Mouse (Mus musculus) liver, embryonic 13.5 days (tissue): ENCODE data around the gene Fli1. TPM values are rescaled to one million over a fixed set of nuclear protein-coding genes. Genes with fewer than 3 reads are reported as not detected.

Experiments used
- ATAC-seq: fragments of 200-750 bp; cut with Nextera tagmentation; 2 replicates; pipeline ENCODE4 v1.8.0; 2017; ENCODE audit warnings: low read depth, mild to moderate bottlenecking, moderate number of reproducible peaks, moderate library complexity
- DNase-seq: peaks from one replicate; pipeline ENCODE4 v3.0.0; 2022
- H3K27ac ChIP-seq: fragments of 300-500 bp; sonication (generic); 2 replicates; pipeline ENCODE4 v1.5.1; 2015; ENCODE audit warnings: moderate library complexity, mild to moderate bottlenecking, inconsistent platforms
- H3K27me3 ChIP-seq: fragments of 300-500 bp; sonication (generic); 2 replicates; pipeline ENCODE4 v1.6.1; 2015; ENCODE audit warnings: mild to moderate bottlenecking, inconsistent platforms
- H3K36me3 ChIP-seq: fragments of 300-500 bp; sonication (generic); 2 replicates; pipeline ENCODE4 v1.6.1; 2015; ENCODE audit warnings: mild to moderate bottlenecking, inconsistent platforms
- H3K4me1 ChIP-seq: fragments of 300-500 bp; sonication (generic); replicated peaks from 2 replicates; pipeline ENCODE4 v1.6.1; 2015; ENCODE audit warnings: inconsistent platforms
- H3K4me2 ChIP-seq: fragments of 300-500 bp; sonication (generic); 2 replicates; pipeline ENCODE4 v1.6.1; 2015; ENCODE audit warnings: inconsistent platforms, mild to moderate bottlenecking, moderate library complexity
- H3K4me3 ChIP-seq: fragments of 300-500 bp; sonication (generic); replicated peaks from 2 replicates; pipeline ENCODE4 v1.5.1; 2015; ENCODE audit warnings: mild to moderate bottlenecking, inconsistent platforms
- H3K9ac ChIP-seq: fragments of 300-500 bp; sonication (generic); 2 replicates; pipeline ENCODE4 v1.6.1; 2015; ENCODE audit warnings: mild to moderate bottlenecking, inconsistent platforms
- H3K9me3 ChIP-seq: fragments of 300-500 bp; sonication (generic); replicated peaks from 2 replicates; pipeline ENCODE4 v1.6.1; 2016; ENCODE audit warnings: inconsistent platforms
- WGBS: fragments of 180-500 bp; shearing (Covaris S2); methylation state at CpG from one replicate; pipeline ENCODE4 v1.1.7; 2015; ENCODE audit not compliant: insufficient replicate concordance; 5-methylcytosine and 5-hydroxymethylcytosine counted together
- polyA plus RNA-seq: library from polyadenylated mRNA; unstranded; fragments of >200 nt; fragmentation: Nextera tagmentation; extraction: Ambion mirVana; gene quantifications from 2 replicates; pipeline ENCODE4 v1.2.1, GENCODE M21; 2015

Fli1 gene
- polyA plus RNA-seq, 1 experiment from 2014 or later = 9.1 TPM

DNA sequence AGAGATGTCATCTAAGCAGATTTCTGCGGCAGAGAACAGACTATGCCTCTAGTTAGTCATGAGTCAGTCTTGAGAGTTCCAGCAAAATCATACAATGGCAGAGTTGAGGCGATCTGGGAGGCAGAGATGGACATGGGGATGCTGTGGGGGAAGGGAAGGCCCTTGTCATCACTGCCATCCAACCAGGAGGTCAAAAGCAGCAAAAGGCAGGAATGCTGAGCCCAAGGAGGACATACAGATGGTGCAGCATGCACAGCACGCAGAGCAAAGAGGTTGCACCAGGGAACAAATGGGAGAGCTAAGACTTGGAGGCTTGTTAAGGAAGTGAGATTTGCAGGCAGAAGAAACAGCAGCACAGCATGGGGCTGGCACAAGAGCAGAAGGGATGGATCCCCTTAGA lies 63.9 kb downstream of the Fli1 start:
- Histone ChIP-seq H3K27ac (no peak overlapping the region), H3K9ac (no peak overlapping the region), H3K27me3 (no peaks in the 10 kb centered on the region), H3K4me2 (no peak overlapping the region), H3K36me3 (no peaks in the 10 kb centered on the region), H3K4me3 (no peak overlapping the region), H3K9me3 (no peaks in the 10 kb centered on the region), H3K4me1 (peaks cover 27% of the 10 kb centered on the region)
- no peak for ATAC-seq
- no peak for DNase-seq
- 49% methylated on average over 3 of the region's 3 CpGs for WGBS

DNA sequence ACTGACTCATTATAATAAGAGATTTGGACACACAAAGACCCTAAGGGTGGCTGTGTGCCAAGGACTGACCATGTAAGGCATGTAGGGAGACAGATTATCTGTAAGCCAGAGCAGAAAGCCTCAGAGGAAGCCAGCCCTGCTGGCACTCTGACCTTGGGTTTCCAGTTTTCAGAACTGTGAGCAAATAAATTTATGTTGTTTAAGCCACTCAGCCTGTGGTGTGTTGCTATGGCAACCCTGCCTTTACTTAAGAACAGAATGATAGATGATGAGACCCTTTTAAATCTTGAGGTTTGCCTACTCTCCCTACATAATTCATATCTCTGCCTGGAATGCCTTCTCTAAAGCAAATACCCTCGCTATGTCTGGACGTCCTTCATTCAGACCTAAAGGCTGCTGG lies 64.6 kb downstream of the Fli1 start:
- ATAC-seq (no peak), DNase-seq (no peak)
- H3K9me3 ChIP-seq = no peaks in the 10 kb centered on the region
- no peak overlapping the region for H3K9ac ChIP-seq
- no peak overlapping the region for H3K4me3 ChIP-seq
- peaks cover 27% of the 10 kb centered on the region for H3K4me1 ChIP-seq
- WGBS = 60% methylated on average over 2 of the region's 2 CpGs
- no peak overlapping the region for H3K27ac ChIP-seq
- H3K36me3 ChIP-seq = no peaks in the 10 kb centered on the region
- H3K4me2 ChIP-seq = no peak overlapping the region
- no peaks in the 10 kb centered on the region for H3K27me3 ChIP-seq

DNA sequence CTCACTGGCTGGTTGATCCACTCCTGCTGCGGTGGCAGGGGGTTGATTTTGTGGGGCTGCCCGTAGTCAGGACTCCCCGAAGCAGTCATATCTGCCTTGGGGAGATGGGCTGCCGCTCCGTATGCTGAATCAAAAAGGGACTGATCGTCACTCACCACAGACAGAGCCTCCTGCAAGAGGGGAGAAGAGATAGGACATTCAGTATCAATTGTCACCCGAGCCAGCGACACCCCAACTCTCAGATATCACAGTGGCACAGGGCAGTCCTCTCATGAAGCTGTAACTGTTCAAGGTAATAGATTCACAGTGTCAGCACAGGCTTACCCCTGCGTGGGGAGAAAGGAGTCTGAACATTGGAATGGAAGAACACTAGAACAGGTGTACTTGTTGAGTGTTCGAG lies 66.1 kb downstream of the Fli1 start:
- peak; percentile 79 for ATAC-seq
- H3K36me3 ChIP-seq = no peaks in the 10 kb centered on the region
- no peak overlapping the region for H3K4me3 ChIP-seq
- H3K27me3 ChIP-seq = no peaks in the 10 kb centered on the region
- H3K4me1 ChIP-seq = peaks cover 27% of the 10 kb centered on the region
- H3K9me3 ChIP-seq = no peaks in the 10 kb centered on the region
- no peak overlapping the region for H3K4me2 ChIP-seq
- peak; percentile 22 for DNase-seq
- no peak overlapping the region for H3K9ac ChIP-seq
- no peak overlapping the region for H3K27ac ChIP-seq
- WGBS = 26% methylated on average over 10 of the region's 10 CpGs

DNA sequence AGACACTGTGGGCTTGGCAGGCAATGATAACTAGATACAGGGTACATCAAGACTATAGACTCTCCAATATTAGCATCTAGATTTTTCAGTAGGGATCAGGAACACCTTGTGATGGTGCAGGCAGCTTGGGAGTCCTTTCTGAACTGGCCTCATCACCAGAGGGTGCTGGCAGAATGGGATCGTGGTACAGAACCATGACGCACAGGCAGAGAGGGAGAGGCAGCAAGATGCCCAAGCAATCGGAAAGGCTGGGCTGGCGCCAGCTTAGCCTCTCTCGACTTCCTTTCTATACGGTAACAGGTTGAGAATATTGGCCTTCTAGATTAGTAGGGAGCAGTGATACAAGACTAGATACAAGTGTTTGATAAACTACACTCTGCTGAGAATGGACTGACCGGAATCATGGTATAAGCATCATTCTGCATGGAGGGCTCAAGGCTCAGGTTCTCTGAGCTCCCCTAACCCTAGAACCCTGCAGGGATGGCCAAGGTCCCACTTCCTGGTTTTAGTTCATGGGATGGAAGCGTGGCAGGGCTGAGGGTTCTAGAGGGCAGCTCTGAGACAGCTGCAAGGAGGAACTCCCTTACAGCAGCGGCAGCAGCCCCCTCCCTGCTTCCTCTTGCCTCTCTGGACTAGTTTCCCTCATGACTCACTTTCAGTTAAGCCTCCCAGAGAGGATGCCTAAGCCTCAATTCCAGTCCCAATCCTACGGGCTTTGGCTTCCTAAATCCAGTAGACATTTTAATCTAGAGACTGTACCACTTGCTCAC lies 67.9 kb downstream of the Fli1 start:
- no peak for DNase-seq
- no peak overlapping the region for H3K9ac ChIP-seq
- no peaks in the 10 kb centered on the region for H3K9me3 ChIP-seq
- H3K4me1 ChIP-seq = peaks cover 27% of the 10 kb centered on the region
- H3K27ac ChIP-seq = no peak overlapping the region
- no peak overlapping the region for H3K4me2 ChIP-seq
- no peaks in the 10 kb centered on the region for H3K36me3 ChIP-seq
- no peak for ATAC-seq
- no peak overlapping the region for H3K4me3 ChIP-seq
- WGBS = 70% methylated on average over 10 of the region's 10 CpGs
- no peaks in the 10 kb centered on the region for H3K27me3 ChIP-seq

GRCm38 (mm10) chr9:32472346-32472745 lies 70.3 kb downstream of the Fli1 start:
- Histone ChIP-seq H3K4me1 (peaks cover 22% of the 10 kb centered on the region), H3K36me3 (0 out of 2 replicates have a peak, but pooled peaks cover 3% of the 10 kb centered on the region), H3K9ac (no peak overlapping the region), H3K4me3 (no peak overlapping the region), H3K9me3 (no peaks in the 10 kb centered on the region), H3K27me3 (no peaks in the 10 kb centered on the region), H3K27ac (no peak overlapping the region), H3K4me2 (no peak overlapping the region)
- no peak for DNase-seq
- 56% methylated on average over 3 of the region's 3 CpGs for WGBS
- no peak for ATAC-seq

GRCm38 (mm10) chr9:32469123-32469751 lies 73.4 kb downstream of the Fli1 start:
- H3K4me1 ChIP-seq = peaks cover 5% of the 10 kb centered on the region
- 0 out of 2 replicates have a peak, but pooled peaks cover 3% of the 10 kb centered on the region for H3K36me3 ChIP-seq
- H3K9ac ChIP-seq = no peak overlapping the region
- no peak overlapping the region for H3K4me2 ChIP-seq
- no peaks in the 10 kb centered on the region for H3K9me3 ChIP-seq
- whole genome bisulfite sequencing = 87% methylated on average over 8 of the region's 8 CpGs
- no peak overlapping the region for H3K27ac ChIP-seq
- H3K27me3 ChIP-seq = no peaks in the 10 kb centered on the region
- ATAC-seq = no peak
- H3K4me3 ChIP-seq = no peak overlapping the region
- DNase-seq = no peak

DNA sequence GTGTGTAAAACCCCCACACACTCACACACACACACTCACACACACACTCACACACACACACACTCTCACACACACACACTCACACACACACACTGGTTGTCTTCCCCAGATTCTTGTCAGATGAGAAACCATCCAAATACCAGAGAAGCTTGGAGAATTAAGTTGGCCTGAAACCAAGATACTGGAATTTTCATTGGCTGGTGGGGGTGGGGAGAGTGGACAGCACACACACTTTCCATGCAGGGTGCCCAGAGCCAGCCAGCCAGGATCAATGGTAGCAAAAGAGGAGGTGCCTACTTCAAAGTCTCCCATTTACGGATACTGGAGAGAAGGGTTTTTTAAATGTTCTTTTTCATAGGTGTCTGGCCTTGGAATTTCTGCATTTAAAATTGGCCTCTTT lies 74.3 kb downstream of the Fli1 start:
- Histone ChIP-seq H3K27ac (no peak overlapping the region), H3K27me3 (no peaks in the 10 kb centered on the region), H3K9me3 (no peaks in the 10 kb centered on the region), H3K4me1 (peaks cover 5% of the 10 kb centered on the region), H3K4me2 (no peak overlapping the region), H3K9ac (no peak overlapping the region), H3K36me3 (0 out of 2 replicates have a peak, but pooled peaks cover 3% of the 10 kb centered on the region), H3K4me3 (no peak overlapping the region)
- 70% methylated on average over 1 of the region's 1 CpGs for WGBS
- DNase-seq = no peak
- ATAC-seq = no peak

DNA sequence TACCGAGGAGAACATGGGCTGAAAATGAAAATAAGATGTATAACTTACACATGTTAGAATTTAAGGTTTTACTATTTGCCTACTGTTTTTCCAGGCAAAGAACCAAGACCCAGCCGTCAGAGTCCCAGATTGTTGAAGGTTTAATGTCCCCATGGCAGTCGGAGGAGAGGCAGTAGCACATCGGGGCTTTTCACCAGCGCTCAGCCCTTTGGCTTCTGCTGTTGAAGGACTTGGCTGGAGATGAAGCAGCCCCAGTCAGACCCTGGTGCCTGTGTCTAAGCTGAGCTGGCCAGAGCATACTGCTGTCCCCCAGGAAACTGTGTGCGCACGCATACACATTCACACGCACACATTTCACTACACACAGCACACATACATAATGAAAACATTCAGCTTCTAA lies 75.2 kb downstream of the Fli1 start:
- H3K36me3 ChIP-seq = 0 out of 2 replicates have a peak, but pooled peaks cover 3% of the 10 kb centered on the region
- no peak overlapping the region for H3K4me3 ChIP-seq
- ATAC-seq = no peak
- no peak overlapping the region for H3K27ac ChIP-seq
- no peak overlapping the region for H3K4me2 ChIP-seq
- no peaks in the 10 kb centered on the region for H3K27me3 ChIP-seq
- no peaks in the 10 kb centered on the region for H3K9me3 ChIP-seq
- H3K9ac ChIP-seq = no peak overlapping the region
- no peak for DNase-seq
- WGBS = 75% methylated on average over 8 of the region's 8 CpGs
- peaks cover 5% of the 10 kb centered on the region for H3K4me1 ChIP-seq

DNA sequence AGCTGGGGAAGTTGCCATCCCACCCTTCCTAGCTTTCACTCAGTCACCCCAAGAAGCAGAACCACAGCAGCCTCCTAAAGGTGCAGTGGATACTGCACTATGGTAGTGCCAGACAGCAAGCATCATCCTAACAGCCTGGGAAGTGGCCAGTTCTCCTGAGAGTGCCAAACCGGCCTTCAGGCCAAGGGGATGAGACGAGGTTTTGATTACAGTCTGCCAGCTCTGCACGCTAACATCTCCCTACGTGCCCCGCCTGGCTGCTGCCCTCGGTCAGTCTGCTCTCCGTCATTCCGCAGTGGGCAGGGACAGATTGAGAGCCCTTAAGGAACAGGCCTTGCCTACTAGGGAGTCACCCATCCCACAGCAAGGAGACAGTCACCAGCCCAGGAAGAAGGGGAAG lies 75.8 kb downstream of the Fli1 start:
- Histone ChIP-seq H3K27me3 (no peaks in the 10 kb centered on the region), H3K27ac (no peak overlapping the region), H3K4me2 (no peak overlapping the region), H3K36me3 (0 out of 2 replicates have a peak, but pooled peaks cover 3% of the 10 kb centered on the region), H3K9ac (no peak overlapping the region), H3K9me3 (no peaks in the 10 kb centered on the region), H3K4me3 (no peak overlapping the region), H3K4me1 (peaks cover 5% of the 10 kb centered on the region)
- no peak for ATAC-seq
- DNase-seq = no peak
- 73% methylated on average over 8 of the region's 8 CpGs for WGBS

DNA sequence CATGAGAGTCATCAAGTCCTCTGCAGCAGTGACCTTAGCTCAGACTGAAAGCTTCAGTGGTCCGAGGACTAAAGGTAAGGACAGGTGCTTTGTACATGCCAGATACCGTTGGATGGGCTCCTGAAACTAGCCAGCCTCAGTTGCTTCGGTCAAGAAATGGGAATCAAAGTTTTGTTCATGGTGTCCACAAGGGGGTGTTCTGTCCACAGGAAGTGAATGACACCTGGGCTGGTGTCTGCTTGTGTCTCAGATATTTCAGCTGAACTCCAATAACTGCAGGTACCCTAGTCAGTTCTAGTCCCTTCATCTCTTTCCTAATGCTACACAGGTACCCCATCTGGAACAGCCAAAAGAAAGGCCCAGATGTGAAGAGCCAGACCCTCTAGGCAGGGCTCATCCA lies 86.0 kb downstream of the Fli1 start:
- Histone ChIP-seq H3K27me3 (no peaks in the 10 kb centered on the region), H3K9me3 (no peaks in the 10 kb centered on the region), H3K9ac (no peak overlapping the region), H3K4me2 (no peak overlapping the region), H3K36me3 (0 out of 2 replicates have a peak, but pooled peaks cover 2% of the 10 kb centered on the region), H3K27ac (no peak overlapping the region), H3K4me3 (no peak overlapping the region), H3K4me1 (peaks cover 8% of the 10 kb centered on the region; the same call in 1 of the 2 replicates)
- ATAC-seq = no peak
- WGBS = 65% methylated on average over 3 of the region's 3 CpGs
- no peak for DNase-seq

GRCm38 (mm10) chr9:32450161-32450560 lies 92.5 kb downstream of the Fli1 start:
- H3K36me3 ChIP-seq = no peaks in the 10 kb centered on the region
- 59% methylated on average over 7 of the region's 7 CpGs for WGBS
- ATAC-seq (no peak), DNase-seq (no peak)
- H3K9ac ChIP-seq = no peak overlapping the region
- H3K4me1 ChIP-seq = no peaks in the 10 kb centered on the region
- H3K9me3 ChIP-seq = no peaks in the 10 kb centered on the region
- H3K27ac ChIP-seq = no peak overlapping the region
- H3K4me3 ChIP-seq = no peak overlapping the region
- H3K4me2 ChIP-seq = no peak overlapping the region
- H3K27me3 ChIP-seq = no peaks in the 10 kb centered on the region

GRCm38 (mm10) chr9:32448766-32449165 lies 93.9 kb downstream of the Fli1 start:
- no peak for ATAC-seq
- 68% methylated on average over 5 of the region's 5 CpGs for WGBS
- Histone ChIP-seq H3K27me3 (no peaks in the 10 kb centered on the region), H3K9ac (no peak overlapping the region), H3K4me1 (no peaks in the 10 kb centered on the region), H3K4me3 (no peak overlapping the region), H3K27ac (no peak overlapping the region), H3K4me2 (no peak overlapping the region), H3K9me3 (no peaks in the 10 kb centered on the region), H3K36me3 (no peaks in the 10 kb centered on the region)
- no peak for DNase-seq
